Mouse (Mus musculus) lung, postnatal 0 days (tissue): ENCODE measurements around the gene Bcdin3d.

ENCODE experiments used
- CTCF ChIP-seq: IDR thresholded peaks from 2 replicates; pipeline ENCODE4 v1.5.1; 2016; ENCODE audit warnings: antibody characterized with exemption, mild to moderate bottlenecking
- EP300 ChIP-seq: IDR thresholded peaks from 2 replicates; pipeline ENCODE4 v1.6.1; 2016; ENCODE audit warnings: antibody characterized with exemption, mild to moderate bottlenecking, control low read depth

GRCm38 (mm10) chr15:99469067-99469466 lies 5.5 kb downstream of the Bcdin3d start:
- TF ChIP-seq CTCF (peak; percentile 94), EP300 (peak; percentile 47)
